Mouse (Mus musculus) liver, embryonic 14.5 days (tissue): ENCODE data around the gene Hacd4.

Experiments
- CTCF ChIP-seq: IDR thresholded peaks from 2 replicates; pipeline ENCODE4 v1.5.1; 2016; ENCODE audit warnings: antibody characterized with exemption, low read depth, control low read depth
- EP300 ChIP-seq: IDR thresholded peaks from 2 replicates; pipeline ENCODE4 v1.6.1; 2016; ENCODE audit warnings: antibody characterized with exemption, low read depth

DNA sequence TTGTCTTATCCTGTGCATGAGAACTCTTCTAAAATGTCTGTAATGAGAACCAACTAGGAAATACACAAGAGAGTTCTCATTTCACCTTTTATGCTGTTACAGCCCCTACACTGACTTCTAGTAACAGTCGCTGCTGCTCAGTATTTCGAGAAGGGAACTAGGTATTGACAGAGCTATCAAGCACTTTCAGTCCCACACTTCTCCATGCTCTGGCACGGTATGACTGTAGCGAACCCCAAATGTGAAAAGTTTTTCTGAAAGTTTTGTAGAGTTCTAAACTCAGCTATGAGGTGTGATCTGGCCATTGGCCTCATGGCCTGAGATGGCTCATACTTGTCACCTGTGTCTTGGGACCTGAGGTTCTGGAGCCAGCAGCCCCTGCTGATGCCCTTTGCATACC is 29.4 kb downstream of the Hacd4 start:
- no peak for TF ChIP-seq CTCF
- no peak for TF ChIP-seq EP300
